Mouse (Mus musculus) liver, embryonic 14.5 days (tissue): Measurements from ENCODE around the gene Nlgn2. TPM values are rescaled to one million over a fixed set of nuclear protein-coding genes. Genes with fewer than 3 reads are reported as not detected.

Experiments used
- ATAC-seq: fragments of 200-750 bp; cut with Nextera tagmentation; 2 replicates; pipeline ENCODE4 v1.8.0; 2017; ENCODE audit warnings: moderate number of reproducible peaks, mild to moderate bottlenecking, moderate library complexity; ENCODE audit not compliant: insufficient read depth
- DNase-seq, 3 experiments: peaks; one replicate each; pipeline ENCODE4 v3.0.0-alpha.2; 2012 to 2013; ENCODE audit warnings: low read depth in 3 of 3, low spot score in 3 of 3
- H3K27ac ChIP-seq: fragments of 300-500 bp; sonication (generic); 2 replicates; pipeline ENCODE4 v1.5.1; 2014; ENCODE audit warnings: moderate library complexity, mild to moderate bottlenecking, control low read depth, inconsistent platforms
- H3K27me3 ChIP-seq: fragments of 300-500 bp; sonication (generic); 2 replicates; pipeline ENCODE4 v1.6.1; 2014; ENCODE audit warnings: mild to moderate bottlenecking, low read length, moderate library complexity; ENCODE audit not compliant: control insufficient read depth, insufficient read depth
- H3K36me3 ChIP-seq: fragments of 300-500 bp; sonication (generic); replicated peaks from 2 replicates; pipeline ENCODE4 v1.6.1; 2014; ENCODE audit warnings: low read depth; ENCODE audit not compliant: control insufficient read depth, insufficient read depth
- H3K4me1 ChIP-seq, 2 experiments: fragments of 200-500 bp in 1 of 2; fragments of 300-500 bp in 1 of 2; sonication (generic) in 1 of 2; replicated peaks; 2 replicates each; pipeline ENCODE4 v1.6.1; 2012 to 2014; ENCODE audit warnings: antibody characterized with exemption in 1 of 2, inconsistent platforms in 1 of 2, low read length in 1 of 2; ENCODE audit not compliant: control insufficient read depth in 2 of 2, insufficient read depth in 2 of 2
- H3K4me2 ChIP-seq: fragments of 300-500 bp; sonication (generic); 2 replicates; pipeline ENCODE4 v1.6.1; 2014; ENCODE audit warnings: low read depth, mild to moderate bottlenecking, control low read depth, moderate library complexity
- H3K4me3 ChIP-seq, 2 experiments: fragments of 200-500 bp in 1 of 2; fragments of 300-500 bp in 1 of 2; sonication (generic) in 1 of 2; 2 replicates each; pipeline ENCODE4 v1.5.1; 2012 to 2014; ENCODE audit warnings: low read depth in 2 of 2, low read length in 2 of 2, mild to moderate bottlenecking in 2 of 2, control low read depth in 1 of 2, inconsistent platforms in 1 of 2, moderate library complexity in 1 of 2; ENCODE audit not compliant: insufficient read depth in 1 of 2
- H3K9ac ChIP-seq: fragments of 300-500 bp; sonication (generic); replicated peaks from 2 replicates; pipeline ENCODE4 v1.6.1; 2014; ENCODE audit warnings: mild to moderate bottlenecking, control low read depth, moderate library complexity
- H3K9me3 ChIP-seq: fragments of 300-500 bp; sonication (generic); 2 replicates; pipeline ENCODE4 v1.6.1; 2016; ENCODE audit warnings: low read length, mixed read lengths; ENCODE audit not compliant: control insufficient read depth
- CTCF ChIP-seq: IDR thresholded peaks from 2 replicates; pipeline ENCODE4 v1.5.1; 2016; ENCODE audit warnings: antibody characterized with exemption, low read depth, control low read depth
- EP300 ChIP-seq: IDR thresholded peaks from 2 replicates; pipeline ENCODE4 v1.6.1; 2016; ENCODE audit warnings: antibody characterized with exemption, low read depth
- WGBS: fragments of 180-500 bp; shearing (Covaris S2); extraction: QIAGEN DNeasy Blood & Tissue Kit; methylation state at CpG from one replicate; pipeline ENCODE4 v1.1.7; 2014; ENCODE audit not compliant: insufficient replicate concordance; 5-methylcytosine and 5-hydroxymethylcytosine counted together
- polyA plus RNA-seq, 2 experiments: library from polyadenylated mRNA; depleted of rRNA in 1 of 2; stranded (reverse) in 1 of 2; unstranded in 1 of 2; fragments of >200 nt; fragmentation: Nextera tagmentation in 1 of 2; extraction: Ambion mirVana in 1 of 2; gene quantifications; 2 replicates each; pipeline versions ENCODE4 v1.2.1 to v1.2.3; 2012 to 2014

Nlgn2 gene
- polyA plus RNA-seq, 2 experiments: 0.48 to 2.0 TPM

DNA sequence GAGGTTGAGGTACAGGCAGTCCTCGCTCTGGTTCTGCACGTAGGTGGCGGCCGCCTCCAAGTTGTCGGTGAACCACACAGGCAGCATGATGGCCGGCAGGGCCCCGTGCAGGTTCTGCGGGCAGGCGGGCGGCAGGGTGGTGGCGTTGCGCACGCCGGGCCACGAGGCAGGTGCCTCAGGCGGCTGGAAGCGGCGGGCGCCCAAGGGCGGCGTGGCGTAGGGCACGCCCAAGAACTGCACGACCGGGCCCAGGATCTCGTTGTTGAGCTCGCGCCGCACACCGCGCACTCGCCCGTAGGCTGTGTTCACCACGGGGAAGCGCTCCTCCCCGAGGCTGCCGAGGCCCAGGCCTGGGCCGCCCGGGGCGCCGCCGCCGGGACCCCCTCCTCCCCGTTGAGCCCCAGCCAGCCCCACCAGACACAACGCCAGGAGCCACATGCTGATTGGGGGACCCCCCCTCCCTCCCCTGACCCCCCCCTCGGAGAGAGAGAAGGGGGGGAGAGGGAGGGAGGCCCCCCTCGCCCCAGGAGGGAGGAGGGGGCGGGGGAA is 3.5 kb downstream of the Nlgn2 start:
- peak overlapping the region; percentile 61 for H3K9ac ChIP-seq
- peak overlapping the region; percentile 79 for H3K4me2 ChIP-seq
- H3K4me3 ChIP-seq: peak overlapping the region; percentile 10 to 42; a peak in 3 of 4 replicates
- ATAC-seq (peak; percentile 7; the same call in 1 of the 2 replicates), DNase-seq (no peak)
- TF ChIP-seq CTCF (no peak), EP300 (no peak)
- WGBS: 3% methylated on average over 39 of the region's 48 CpGs
- H3K27me3 ChIP-seq: peaks cover 44% of the 10 kb centered on the region
- H3K9me3 ChIP-seq: no peaks in the 10 kb centered on the region
- peaks cover 10 to 19% of the 10 kb centered on the region in 2 experiments for H3K4me1 ChIP-seq
- H3K36me3 ChIP-seq: no peaks in the 10 kb centered on the region
- H3K27ac ChIP-seq: no peak overlapping the region

DNA sequence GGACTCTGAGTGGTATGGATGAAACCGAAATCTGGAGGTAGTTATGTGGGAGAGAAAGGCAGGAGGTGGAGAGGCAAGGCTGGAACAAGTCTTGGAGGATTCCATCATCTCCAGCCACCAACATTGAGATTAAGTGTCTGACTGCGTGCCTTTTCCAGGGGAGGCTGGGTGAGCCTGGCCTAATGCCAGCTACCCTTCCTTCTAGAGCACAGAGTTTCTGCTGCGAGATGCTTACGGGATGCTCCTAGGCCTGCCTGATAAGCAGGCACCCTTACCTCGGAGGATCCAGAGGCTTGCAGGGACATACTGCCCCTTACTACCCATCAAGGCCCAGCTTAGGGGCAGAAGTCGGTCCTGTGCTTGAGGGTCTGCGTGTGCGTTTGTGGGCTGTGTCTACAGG is 4.0 kb downstream of the Nlgn2 start:
- H3K27ac ChIP-seq: no peak overlapping the region
- TF ChIP-seq CTCF: no peak
- no peak for TF ChIP-seq EP300
- DNase-seq: no peak
- H3K4me3 ChIP-seq: peak overlapping the region; percentile 10 to 42; a peak in 3 of 4 replicates
- peak overlapping the region; percentile 79 for H3K4me2 ChIP-seq
- H3K9me3 ChIP-seq: no peaks in the 10 kb centered on the region
- peaks cover 44% of the 10 kb centered on the region for H3K27me3 ChIP-seq
- H3K9ac ChIP-seq: peak overlapping the region; percentile 41
- ATAC-seq: no peak
- H3K4me1 ChIP-seq: peaks cover 7 to 17% of the 10 kb centered on the region in 2 experiments
- no peaks in the 10 kb centered on the region for H3K36me3 ChIP-seq
- 32% methylated on average over 8 of the region's 8 CpGs for WGBS

DNA sequence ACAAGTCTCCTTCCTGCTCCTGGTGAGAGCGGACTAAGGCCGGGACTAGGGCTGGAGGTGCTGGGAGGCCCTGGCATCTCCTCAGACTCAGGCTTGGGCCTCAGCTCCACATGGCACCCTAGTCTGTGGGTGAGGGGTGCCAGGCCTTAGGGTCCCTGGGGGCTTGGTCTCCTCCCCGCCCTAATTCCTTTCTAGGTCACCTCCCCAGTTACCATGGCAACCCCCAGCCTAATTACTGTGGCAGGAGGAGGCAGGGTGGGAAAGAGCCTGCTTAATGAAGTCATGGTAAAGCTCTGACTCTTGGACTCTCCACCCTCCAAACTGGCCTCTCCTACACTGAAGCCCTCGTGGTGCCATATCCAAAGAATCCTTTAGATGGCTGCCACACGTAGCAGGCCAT is 8.8 kb downstream of the Nlgn2 start:
- no peak for ATAC-seq
- no peaks in the 10 kb centered on the region for H3K9me3 ChIP-seq
- H3K36me3 ChIP-seq: no peaks in the 10 kb centered on the region
- TF ChIP-seq EP300: no peak
- TF ChIP-seq CTCF: no peak
- H3K27me3 ChIP-seq: peaks cover 7% of the 10 kb centered on the region
- H3K4me3 ChIP-seq: no peak overlapping the region
- no peak overlapping the region for H3K9ac ChIP-seq
- H3K4me1 ChIP-seq: peaks cover 4 to 6% of the 10 kb centered on the region in 2 experiments; a peak in 3 of 4 replicates
- 62% methylated on average over 5 of the region's 5 CpGs for WGBS
- no peak overlapping the region for H3K27ac ChIP-seq
- no peak for DNase-seq
- no peak overlapping the region for H3K4me2 ChIP-seq

DNA sequence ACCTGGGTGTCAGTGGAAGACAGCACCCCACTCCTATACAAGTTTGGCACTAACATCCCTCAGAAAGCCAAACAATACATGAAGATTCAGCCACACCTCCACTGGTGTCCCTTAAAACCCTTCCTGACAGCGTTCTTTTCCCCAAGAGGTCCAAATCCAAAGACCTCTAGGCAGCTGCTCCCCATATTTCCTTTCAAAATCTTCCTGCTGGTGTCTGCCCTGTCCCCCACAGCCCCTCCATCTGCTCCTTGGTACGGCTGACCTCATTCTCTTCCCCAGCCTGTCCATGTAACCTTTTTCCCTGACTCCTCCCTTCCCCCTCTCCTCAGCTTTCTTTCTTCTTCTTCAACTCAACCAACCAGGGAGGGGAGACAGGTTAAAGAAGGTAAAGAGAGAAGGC is 14.1 kb downstream of the Nlgn2 start:
- DNase-seq: no peak
- Histone ChIP-seq H3K9ac (no peak overlapping the region), H3K9me3 (no peaks in the 10 kb centered on the region), H3K27ac (no peak overlapping the region), H3K4me2 (no peak overlapping the region), H3K36me3 (no peaks in the 10 kb centered on the region), H3K4me1 (no peaks in the 10 kb centered on the region), H3K4me3 (no peak overlapping the region), H3K27me3 (no peaks in the 10 kb centered on the region)
- no peak for ATAC-seq
- WGBS: 59% methylated on average over 2 of the region's 2 CpGs
- TF ChIP-seq CTCF (no peak), EP300 (no peak)

DNA sequence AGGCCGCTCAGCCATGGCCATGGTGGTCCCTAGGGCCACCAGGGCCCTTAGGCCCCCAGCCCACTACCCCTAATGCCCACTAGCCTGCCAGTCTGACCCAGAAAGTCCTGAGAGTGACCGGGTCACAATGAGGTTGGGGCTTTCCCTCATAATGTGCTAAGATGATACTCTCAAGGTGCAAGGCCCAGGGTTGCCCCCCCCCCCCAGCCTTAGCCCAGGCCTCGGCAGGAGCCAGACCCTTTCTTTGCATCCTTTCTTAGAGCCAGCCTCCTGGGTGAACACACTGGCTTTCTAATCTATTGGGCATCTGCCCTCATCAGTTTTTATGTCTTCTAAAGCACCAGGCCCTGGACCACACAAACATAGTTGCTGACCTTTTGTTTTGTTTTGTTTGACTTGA is 15.5 kb downstream of the Nlgn2 start, which contains the start of gene Spem1:
TSS of gene Spem1 (minus strand) at position 101 of the 400 bp plus-strand sequence.
- TF ChIP-seq EP300 (no peak), CTCF (no peak)
- no peaks in the 10 kb centered on the region for H3K4me1 ChIP-seq
- DNase-seq (no peak), ATAC-seq (no peak)
- H3K27ac ChIP-seq: no peak within 1 kb of the TSS
- no peaks in the 10 kb centered on the region for H3K36me3 ChIP-seq
- 66% methylated on average over 3 of the region's 3 CpGs for WGBS
- no peaks in the 10 kb centered on the region for H3K9me3 ChIP-seq
- no peak within 1 kb of the TSS for H3K9ac ChIP-seq
- H3K27me3 ChIP-seq: no peaks in the 10 kb centered on the region
- no peak within 1 kb of the TSS for H3K4me2 ChIP-seq
- no peak within 1 kb of the TSS for H3K4me3 ChIP-seq
